Mouse (Mus musculus) heart, adult 9 months (tissue): ENCODE results near the gene Mllt10.

Experiments
- DNase-seq, 2 experiments: peaks; one replicate each; pipeline ENCODE4 v3.0.0; 2022; ENCODE audit warnings: low spot score in 2 of 2

The Mllt10 gene

DNA sequence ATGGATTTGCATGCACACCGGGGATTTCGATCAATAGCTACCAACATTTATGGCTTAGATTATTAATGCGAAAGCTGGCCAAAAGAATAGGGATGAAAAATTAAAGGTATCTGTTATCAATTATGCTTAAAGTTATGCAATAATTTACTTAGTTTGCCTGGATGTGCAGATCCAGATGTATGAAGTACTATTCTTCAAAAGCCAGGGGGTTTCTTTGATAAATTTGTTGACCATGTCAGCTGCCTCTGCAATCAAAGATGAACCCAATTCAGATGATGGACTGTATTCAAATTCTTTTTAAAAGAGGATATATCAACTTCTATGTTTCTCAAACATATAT is 3.2 kb upstream of the Mllt10 start:
- no peak for DNase-seq

DNA sequence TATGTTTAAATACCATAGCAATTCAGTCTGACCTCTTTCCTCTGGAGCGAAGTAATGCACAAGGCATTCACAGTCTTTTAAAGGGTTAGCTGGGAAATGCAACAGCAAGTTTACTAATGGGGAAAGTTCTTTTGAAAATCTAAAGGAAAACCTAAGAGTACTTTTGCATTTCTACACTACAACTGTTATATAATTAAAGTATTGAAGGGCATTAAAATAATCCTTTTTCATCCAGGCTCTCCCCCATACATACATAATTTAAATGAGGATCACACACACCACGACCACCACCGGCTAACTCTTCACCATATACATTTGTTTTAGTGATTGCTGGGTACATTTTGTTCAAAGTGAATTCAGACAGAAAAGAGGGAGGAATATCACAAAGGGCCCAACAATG is 2.5 kb upstream of the Mllt10 start:
- DNase-seq, result no peak

DNA sequence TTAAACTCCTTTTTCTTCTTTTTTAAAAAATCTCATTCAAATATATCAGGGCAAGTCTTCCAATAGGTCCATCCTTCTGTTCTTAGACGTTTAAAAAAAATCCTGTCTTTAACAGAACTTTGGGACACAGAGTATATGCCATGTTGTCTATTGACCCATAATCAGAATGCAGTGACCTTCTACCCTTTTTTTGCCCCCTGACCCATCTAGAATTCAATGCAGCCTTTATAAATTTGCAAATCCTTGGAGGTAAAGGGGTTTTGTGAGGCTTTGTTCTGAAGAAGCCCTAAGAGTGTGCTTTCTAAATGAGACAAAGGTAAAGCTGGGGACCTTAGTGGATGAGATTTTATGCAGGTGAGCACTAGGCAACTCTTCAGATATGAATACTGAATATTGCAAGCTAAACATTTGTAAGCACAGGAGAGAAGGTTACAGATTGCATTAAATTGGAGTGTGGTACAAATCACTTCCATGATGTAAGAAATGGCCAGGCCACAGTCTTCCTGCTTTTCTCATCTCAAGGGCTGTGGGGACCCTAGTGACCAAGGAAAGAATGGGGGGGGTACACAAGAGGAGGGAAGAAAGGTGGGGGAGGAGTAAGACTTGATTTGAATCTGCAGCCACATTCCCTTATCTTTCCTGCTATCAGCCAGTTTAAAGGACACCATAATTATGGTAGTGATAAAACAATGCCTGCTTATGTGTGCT is 1.6 kb upstream of the Mllt10 start:
- no peak for DNase-seq

DNA sequence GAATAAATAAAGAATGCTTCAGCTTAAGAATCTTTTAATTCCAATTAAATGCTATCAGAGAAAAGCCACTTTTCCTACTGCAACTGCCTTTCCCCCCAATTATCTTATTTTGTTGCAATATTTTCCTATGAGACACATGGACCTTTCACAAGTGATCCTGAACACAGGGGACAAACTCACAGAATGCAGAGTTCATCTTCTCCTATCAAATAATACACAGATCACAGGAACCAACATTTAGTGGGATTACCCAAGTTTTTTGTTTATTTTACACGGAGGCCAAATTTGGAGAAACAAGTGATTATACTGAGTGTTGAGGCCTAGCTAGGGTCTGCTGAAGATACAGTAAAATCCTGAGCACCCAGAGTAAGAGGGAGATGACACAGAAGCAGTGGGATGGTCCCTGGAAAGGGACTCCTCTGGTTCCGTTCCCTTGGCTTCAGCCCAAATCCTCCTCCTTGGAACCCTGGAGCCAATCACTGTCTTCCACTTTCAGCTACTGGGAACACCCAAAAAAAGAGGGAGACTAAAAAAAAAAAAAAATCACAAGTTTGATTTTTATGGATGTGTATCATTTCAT is 996 bp upstream of the Mllt10 start:
- peak; percentile 74 to 76 for DNase-seq

DNA sequence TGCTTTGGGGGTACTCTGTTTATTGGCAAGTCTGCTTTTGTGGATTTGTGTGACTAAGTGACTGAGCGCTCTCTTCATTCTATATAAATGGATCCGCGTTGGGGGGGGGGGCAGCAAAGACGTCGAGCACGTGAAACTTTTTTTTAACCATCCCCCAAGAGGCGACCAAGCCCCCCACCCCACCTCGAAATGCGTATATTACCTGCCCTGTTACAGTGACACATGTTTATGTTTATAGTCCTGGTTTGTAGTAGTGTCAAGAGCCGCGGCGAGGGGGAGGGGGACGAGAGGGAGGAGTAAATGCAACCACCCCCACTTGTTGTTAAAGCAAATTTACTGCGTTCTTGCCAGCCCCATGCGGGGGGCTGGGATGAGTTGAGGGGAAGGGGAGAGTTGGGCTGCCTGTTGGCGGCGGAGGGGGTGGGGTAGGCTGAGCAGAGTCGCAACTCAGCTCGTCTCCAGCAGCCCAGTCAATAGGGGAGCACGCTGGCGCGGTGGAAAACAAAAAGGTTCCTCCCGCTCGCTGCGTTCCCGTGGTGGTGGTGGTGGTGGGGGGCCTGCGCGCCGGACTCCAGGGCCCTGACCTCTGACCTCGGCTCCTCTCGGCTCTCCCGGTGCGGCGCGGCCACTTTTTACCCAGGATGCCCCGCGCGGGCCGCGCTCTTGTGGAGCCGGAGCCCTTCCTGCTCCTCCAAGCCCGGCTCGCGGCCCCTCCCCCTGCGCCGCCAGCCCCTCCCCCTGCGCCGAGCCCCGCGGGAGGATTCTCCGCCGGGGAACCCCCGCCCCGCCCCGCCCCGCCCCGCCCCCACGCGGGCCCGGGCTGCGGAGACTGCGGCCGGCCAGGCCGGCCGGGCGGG is 1.1 kb downstream of the Mllt10 start:
- DNase-seq, result peak; percentile 94 to 95

DNA sequence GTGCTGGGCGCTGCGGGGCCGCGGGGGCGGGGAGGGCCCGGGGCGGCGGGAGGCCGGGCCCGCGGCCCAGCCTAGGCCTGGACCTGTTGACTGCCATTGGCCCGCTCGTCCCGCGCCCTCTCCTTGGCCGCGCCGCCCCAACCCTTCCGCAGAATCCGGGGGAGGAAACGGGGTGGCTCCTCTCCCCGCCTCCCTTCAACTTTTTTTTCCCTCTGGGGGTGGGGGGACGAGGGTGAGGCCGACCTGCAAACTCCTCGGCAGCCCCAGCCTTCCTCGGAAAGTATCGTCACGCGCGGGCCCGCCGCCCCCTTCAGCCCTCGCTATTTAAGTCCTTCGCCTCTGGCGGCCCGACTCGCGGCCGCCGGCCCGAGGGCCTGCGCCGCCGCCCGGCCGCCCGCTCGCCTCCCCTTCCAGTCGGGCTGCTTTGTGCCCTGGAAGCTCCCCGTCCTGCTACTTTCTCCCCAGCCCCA is 1.8 kb downstream of the Mllt10 start:
- DNase-seq, result peak; percentile 98

DNA sequence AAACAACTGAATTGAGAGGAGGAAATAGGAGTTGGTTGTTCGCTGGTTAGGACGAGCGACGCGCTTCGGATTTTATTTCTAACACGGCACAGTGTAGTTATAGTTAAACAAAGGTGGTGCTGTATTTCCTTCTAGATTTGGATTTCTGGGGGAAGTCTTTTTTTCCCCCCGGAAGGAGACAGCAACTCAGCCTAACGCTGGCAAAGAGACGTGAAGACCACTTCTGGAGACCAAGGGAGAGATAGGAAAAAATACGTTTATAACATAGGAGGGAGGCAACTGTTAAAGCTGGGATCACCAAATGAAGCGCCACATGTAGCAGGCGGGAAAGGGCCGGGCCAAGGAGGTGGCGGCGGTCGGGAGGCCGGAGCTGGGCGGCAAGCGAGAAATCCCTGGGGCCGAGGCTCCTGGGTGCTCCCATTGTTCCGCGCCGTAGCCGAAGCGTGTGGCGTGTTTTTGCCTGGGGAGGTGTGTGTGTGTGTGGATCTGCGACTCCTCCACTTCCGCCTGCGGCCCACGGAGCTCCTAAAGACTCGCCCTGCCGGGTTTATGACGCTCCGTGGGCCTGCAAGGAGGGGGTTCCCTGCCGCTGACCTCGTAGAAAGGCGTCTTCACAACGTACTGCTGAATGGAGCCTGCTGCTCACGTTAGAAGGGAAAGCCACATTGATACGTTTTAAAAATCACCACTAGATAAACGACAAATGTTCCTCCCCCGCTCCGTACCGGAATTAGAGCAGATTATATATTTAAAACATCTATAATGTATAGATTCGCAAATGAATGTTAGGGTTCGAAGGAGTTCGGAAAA is 2.5 kb downstream of the Mllt10 start:
- peak; percentile 72 to 74 for DNase-seq

DNA sequence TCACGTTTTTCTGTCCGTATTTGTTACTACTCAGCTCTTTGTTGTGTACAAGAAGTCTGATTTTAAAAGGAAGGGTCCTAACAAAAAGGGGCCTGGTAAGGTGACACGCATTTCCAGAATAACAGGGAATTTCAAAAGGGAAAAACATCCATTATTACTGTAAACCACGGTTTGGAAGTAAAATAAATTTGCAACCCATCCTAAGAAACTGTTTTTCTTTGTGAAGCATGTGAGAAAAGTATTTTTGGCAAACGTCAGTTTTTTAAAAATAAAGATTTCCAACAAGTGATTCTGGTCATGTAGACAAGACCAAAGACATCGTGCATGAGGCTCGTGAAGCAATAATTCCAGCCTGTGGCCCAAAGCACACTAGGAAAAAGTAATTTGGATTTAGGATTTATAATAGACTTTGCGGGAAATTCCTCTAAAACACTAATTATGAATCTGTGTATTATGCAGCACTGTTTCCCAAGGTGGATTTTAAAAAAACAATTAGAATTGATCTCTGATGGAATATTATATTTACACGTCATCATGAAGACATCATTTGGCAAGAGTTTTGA is 3.2 kb downstream of the Mllt10 start:
- no peak for DNase-seq

DNA sequence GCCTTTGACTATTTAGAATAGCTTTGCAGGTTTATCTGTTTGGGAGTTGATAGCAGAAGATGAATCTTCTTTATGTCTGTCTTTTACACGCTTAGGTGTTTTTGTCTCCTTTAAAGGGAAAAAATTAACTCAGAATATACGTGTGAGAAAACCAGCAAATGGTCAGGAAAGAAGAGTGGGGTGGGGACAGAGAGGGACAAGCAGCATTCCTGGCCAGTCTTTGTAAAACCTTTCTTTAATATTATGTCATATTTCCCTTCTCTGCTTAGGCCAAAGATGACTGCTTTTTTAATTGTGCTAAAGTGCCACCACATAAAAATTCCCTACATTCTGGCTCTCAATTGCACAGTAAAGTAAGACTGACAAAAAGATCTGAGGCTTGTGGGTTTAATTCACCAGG is 4.0 kb downstream of the Mllt10 start:
- no peak for DNase-seq

DNA sequence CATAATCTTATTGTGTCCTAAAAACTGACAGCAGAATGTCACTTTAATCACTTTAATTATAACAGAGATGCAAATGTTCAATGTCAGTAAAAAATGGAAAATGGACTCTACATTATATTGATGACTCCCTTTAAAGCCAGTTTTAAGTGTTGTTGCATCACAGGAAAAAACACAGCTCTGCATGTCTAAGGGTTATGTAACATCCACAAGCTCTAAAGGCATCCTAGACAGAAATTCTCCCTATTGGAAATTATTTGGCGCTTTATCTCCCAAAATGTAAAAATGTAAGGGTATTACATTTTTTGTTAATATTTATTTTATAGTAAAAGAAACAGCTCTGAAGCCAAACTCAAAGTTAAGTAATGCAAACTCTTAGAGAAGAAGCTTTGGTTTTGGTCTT is 4.9 kb downstream of the Mllt10 start:
- no peak for DNase-seq

DNA sequence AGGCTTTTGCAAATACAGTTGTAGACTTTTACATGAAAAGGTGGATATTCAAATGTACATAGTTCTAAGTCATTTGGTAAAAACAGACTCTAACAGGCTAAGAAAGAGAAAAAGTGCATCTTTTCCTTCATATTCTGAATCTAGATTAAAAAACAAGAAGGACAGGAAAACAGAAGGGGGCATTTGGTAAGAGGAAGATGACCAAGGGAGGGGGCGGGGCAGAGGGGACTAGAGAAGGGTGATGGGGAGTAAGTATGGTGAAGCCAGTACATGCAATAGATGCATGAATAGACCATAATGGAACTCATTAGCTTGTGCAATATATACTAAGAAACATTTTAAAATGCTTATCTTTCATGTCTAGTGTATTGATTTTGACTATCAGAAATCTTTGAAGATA is 5.4 kb downstream of the Mllt10 start:
- no peak for DNase-seq

DNA sequence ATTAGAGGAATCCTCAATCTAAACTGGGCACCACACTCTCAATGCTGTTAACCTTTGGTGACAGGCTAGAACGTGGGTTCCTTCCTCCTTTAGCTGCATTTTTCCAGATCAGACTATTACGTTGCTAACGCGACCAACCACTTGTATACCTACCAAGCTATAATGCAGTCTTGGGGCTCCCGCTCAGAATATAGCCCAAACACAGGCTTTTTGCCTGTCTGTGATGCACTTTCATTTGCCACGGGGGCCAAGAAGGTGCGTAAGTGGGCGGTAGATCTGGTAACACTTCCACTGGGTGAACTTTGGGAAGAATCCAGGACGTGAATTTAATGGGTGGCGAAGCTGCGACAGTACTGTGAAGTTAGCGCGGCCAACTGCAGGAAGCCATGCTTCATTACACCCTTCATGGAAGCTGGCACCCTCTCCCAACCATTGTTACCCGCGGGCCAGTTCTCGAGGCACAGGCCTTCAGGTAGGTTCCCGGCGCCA is 8.8 kb downstream of the Mllt10 start:
- peak; percentile 70 to 73 for DNase-seq

DNA sequence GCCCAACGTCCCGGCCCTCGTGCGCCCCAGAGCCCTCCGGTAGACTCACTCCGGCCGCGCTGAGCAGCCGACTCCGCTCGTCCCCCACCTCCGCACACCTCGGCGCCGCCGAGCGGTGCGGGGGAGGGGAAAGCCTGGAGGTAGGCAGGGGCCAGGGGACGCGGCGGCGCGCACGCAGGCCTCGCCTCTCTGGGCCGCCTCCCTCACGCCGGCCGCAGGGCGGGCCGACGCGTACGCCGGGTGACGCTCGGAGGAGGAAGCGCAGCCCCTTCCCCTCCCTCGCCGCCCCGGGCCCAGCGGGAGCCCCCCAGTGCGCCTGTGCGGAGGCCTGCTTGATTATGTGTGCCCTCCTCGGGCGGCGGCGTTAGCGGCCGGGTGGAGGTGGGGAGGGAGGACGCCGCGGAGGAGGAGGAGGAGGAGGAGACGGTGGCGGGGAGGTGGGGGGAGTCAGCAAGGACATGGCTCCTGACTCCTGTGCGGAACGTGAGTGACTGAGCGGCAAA is 9.4 kb downstream of the Mllt10 start:
- DNase-seq, result peak; percentile 91 to 94

DNA sequence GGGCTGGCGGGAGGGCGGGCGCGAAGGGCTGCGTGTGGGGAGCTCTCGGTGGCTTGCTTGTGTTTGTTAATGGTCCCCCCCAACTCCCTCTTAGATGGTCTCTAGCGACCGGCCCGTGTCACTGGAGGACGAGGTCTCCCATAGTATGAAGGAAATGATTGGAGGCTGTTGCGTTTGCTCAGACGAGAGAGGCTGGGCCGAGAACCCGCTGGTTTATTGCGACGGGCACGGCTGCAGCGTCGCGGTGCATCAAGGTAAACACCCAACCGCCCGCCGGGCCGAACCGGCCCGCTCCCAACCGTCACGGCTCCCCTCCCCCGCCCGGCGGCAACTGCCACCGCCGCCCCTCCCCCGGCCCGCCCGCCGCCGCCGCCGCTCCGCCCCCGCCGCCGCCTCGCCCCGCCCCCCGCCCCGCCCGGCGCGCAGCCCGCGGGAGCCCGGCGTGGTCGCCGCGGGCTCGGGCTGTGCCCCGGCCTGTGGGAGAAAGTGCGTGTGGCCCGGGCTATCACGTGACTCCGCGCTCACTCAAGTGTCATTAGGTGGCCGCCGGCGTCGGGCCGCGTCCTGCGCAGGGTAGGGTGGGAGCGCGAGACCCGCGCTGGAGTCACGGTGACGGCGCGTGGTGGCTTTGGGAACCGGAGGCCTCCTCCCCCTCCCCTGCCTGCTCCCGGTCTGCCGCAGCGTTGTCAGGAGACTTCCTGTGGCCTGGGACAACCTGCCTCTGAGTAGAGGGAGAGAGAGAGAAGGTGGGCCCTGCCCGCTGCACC is 10.1 kb downstream of the Mllt10 start:
- DNase-seq, result peak; percentile 75 to 78

DNA sequence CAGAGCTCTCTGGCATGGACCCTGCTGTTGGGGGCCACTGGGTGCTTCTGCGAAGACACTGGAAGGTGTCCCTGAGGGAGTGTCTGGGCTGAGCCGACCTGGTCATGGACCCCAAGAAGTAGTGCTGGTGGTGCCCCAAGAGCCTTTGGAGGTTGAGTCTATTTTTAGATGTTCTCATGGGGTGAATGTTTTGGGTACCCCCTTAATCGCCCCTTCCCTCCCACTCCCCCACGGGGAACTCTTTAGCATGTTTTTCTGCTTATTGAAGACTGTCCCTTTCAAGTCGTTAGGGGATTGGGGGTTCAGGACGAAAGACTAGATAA is 10.6 kb downstream of the Mllt10 start:
- DNase-seq, result no peak

DNA sequence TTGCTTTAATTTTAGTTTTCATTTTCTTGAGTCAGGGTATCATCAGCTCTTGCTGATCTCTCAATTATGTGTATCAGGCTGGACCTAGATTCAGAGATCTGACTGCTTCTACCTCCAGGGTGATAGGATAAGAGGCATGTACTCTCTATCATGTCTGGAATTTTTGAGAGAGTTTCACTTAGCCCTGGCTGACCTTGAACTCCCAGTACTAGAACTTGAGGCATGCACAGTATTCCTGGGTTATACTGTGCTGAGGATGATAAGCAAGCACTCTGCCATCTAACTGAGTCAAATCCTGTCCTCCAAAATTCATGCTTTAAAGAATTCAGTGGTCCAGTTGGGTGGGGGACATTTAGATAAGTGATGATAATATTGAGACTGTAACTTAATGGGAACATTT is 11.4 kb downstream of the Mllt10 start:
- no peak for DNase-seq

DNA sequence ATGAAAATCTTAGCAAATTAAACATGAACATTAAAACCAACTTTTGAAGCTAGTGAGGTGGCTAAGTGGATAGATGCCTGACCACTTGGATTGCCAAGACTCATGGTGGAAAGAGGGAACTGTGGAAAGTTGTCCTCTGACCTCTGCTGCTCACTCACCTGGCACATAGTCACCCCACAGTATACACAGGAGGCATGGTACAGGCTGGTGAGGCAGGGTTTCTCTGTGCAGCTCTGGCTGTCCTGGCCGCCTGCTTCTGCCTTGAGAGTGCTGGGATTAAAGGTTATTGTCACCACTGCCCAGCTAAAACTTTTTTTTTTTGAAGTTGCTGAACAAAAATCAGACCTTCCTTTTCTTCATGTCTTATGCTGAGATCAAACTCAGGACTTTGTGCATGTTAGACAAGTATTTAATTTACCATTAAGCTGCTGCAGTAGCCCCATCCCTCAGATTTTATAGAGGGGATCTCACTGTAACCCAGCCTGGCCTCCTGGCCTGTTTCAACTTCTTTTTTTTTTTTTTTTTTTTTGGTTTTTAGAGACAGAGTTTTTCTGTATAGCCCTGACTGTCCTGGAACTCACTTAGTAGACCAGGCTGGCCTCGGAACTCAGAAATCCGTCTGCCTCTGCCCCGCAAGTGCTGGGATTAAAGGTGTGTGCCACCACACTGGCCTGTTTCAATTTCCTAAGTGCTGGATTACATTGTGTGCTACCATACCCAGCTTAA is 13.2 kb downstream of the Mllt10 start:
- DNase-seq, result no peak

DNA sequence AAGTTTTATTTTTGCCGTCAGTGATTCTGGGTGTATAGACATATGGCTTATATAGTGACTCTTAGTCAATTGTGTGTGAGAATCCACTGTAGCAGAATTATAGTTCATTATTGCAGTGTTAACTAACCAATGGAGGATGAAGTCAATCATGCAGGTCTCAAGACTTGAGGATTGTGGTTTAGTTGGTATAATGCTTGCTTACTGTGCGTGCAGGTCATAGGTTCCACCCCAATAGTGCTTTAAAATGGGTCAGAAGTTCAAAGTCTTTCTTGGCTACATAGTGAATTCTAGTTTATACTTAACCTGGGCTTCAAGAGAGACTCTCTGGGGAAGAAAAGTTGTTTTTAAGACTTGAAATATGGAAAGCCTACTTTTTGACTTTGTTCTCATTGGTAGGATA is 16.9 kb downstream of the Mllt10 start:
- no peak for DNase-seq

DNA sequence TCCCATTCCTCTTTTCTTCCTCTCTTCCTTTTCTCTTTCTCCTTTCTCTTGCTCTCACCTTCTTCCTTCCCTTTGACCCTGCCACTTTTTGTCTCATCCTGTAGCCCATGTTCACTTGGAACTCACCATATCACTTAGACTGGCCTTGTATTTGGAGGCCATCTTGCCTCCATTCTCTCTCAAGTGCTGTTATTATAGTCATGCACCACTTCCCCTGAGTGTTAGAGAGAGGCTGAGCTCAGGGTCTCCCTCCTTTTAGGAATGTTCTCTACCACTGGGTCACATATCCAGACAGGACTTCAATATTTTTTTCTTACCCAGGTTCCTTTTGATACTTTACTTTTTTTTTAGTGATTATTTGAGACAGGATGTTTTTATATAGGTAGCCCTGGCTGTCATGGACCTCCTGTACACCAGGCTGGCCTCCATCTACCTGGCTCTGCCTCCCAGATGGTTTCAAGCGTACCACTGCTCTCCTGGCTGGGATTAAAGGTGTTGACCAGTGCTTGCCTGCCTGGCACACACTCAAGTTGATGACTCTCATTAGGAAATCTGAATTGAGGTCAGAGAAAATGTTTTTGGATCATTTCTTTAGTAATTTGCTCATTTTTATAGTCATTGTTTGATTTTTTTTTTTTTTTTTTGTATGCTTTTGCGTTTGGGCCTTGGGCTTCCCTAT is 25.3 kb downstream of the Mllt10 start:
- DNase-seq, result no peak
